Mouse (Mus musculus): Measurements from ENCODE around the gene Crtc2. TPM values are rescaled to one million over a fixed set of nuclear protein-coding genes. Genes with fewer than 3 reads are reported as not detected.

Gene Crtc2
- 17.3 and 17.5 TPM in 2 replicates for polyA plus RNA-seq (2014; fragmentation: Nextera tagmentation; extraction: Ambion mirVana)

DNA sequence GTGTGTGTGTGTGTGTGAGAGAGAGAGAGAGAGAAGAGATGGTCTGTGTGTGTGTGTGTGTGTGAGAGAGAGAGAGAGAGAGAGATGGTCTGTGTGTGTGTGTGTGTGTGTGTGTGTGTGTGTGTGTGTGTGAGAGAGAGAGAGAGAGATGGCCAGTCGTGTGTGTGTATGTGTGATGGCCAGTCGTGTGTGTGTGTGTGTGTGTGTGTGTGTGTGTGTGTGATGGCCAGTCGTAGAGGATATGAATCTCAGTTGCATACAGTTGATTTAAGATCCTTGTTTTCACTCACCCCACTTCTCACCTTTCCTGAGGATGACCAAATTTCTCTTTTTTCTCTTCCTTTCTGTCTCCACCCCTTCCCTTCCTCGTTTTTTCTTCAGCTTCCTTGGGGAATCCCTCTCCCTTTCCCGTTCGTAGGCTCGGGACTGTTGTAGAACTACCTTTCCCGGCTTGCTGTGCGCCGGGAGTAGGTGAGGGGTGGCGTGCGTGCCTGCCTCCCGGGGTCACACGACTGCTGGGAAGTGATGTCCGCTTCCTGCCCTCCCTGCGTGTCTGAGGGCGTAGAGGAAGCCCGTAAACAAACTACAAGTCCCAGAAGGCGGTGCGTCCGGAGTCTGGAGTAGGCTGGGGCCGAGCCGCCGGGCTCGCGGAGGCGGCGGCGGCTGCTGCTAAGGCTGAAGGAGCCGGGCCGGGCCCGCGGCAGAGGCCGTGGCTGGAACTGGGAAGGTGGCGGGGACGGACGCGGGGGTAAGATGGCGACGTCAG is at the start of gene Crtc2:
Gene Crtc2 (plus strand): TSS at position 511 of the 766 bp plus-strand sequence.
- Histone ChIP-seq H3K27me3 (replicated peaks; ENCODE audit: control insufficient read depth, insufficient read depth, low read length) (no peaks in the 10 kb centered on the region), H3K9me3 (ENCODE audit: control insufficient read depth, low read length) (no peaks in the 10 kb centered on the region), H3K36me3 (ENCODE audit: control insufficient read depth, insufficient read depth, low read length) (peaks cover 36% of the 10 kb centered on the region), H3K4me3 (ENCODE audit: low read depth, low read length) (peak within 1 kb of the TSS; percentile 93), H3K27ac (ENCODE audit: low read depth) (peak within 1 kb of the TSS; percentile 84), H3K4me1 (replicated peaks; ENCODE audit: control insufficient read depth, insufficient read depth, low read length) (peaks cover 11% of the 10 kb centered on the region), H3K4me2 (ENCODE audit: low read length) (peak within 1 kb of the TSS; percentile 91), H3K9ac (ENCODE audit: low read length) (peak within 1 kb of the TSS; percentile 88)
- peak; percentile 95 for ATAC-seq (replicated peaks; ENCODE audit: low FRiP score, low TSS enrichment, low read depth)
- peak; percentile 93 for DNase-seq (ENCODE audit: low spot score)
- WGBS: 1% methylated on average over 40 of the region's 40 CpGs

DNA sequence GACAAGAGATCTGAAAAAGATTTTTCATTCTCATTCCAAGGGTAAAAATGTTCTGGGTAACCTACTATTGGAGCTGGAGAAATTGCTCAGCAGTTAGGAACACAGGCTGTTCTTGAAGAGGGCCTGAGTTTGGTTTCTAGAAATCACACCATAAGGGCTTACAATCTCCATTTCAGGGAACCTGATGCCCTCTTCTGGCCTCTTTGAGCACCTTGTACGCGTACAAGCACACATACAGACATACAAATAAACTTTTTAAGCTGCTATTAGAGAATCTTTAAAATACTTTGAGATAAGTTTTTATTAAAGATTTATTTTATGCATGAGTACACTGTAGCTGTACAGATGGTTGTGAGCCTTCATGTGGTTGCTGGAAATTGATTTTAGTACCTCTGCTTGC is 49.4 kb upstream of the Crtc2 start:
- no peaks in the 10 kb centered on the region for H3K4me1 ChIP-seq (replicated peaks; ENCODE audit: control insufficient read depth, insufficient read depth, low read length)
- no peak overlapping the region for H3K9ac ChIP-seq (ENCODE audit: low read length)
- no peak overlapping the region for H3K4me2 ChIP-seq (ENCODE audit: low read length)
- 92% methylated on average over 2 of the region's 2 CpGs for WGBS
- no peaks in the 10 kb centered on the region for H3K27me3 ChIP-seq (replicated peaks; ENCODE audit: control insufficient read depth, insufficient read depth, low read length)
- H3K4me3 ChIP-seq (ENCODE audit: low read depth, low read length): no peak overlapping the region
- no peak for DNase-seq (ENCODE audit: low spot score)
- H3K36me3 ChIP-seq (ENCODE audit: control insufficient read depth, insufficient read depth, low read length): peaks cover 24% of the 10 kb centered on the region
- no peaks in the 10 kb centered on the region for H3K9me3 ChIP-seq (ENCODE audit: control insufficient read depth, low read length)
- no peak for ATAC-seq (replicated peaks; ENCODE audit: low FRiP score, low TSS enrichment, low read depth)
- no peak overlapping the region for H3K27ac ChIP-seq (ENCODE audit: low read depth)

DNA sequence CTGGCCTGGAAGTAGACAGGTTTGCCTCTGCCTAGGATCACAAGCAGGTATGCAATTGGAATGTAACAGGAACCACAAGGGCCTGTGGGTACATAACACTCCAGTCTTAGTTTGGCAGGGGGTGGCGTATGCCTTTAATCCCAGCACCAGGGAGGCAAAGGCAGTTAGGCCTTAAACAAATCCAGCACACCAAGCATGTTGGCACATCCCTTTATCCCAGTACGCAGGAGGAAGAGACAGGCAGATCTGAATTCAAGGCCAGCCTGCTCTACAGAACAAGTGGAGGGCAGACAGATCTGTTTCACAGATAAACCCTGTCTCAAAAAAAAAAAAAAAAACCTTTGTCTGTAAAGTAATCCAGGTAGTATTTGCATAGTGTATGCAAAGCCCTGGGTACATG is 45.3 kb upstream of the Crtc2 start:
- H3K4me1 ChIP-seq (replicated peaks; ENCODE audit: control insufficient read depth, insufficient read depth, low read length): peaks cover 15% of the 10 kb centered on the region
- H3K27ac ChIP-seq (ENCODE audit: low read depth): no peak overlapping the region
- no peak overlapping the region for H3K4me2 ChIP-seq (ENCODE audit: low read length)
- 89% methylated on average over 2 of the region's 2 CpGs for WGBS
- H3K9ac ChIP-seq (ENCODE audit: low read length): no peak overlapping the region
- ATAC-seq (replicated peaks; ENCODE audit: low FRiP score, low TSS enrichment, low read depth): no peak
- no peaks in the 10 kb centered on the region for H3K9me3 ChIP-seq (ENCODE audit: control insufficient read depth, low read length)
- H3K4me3 ChIP-seq (ENCODE audit: low read depth, low read length): no peak overlapping the region
- no peak for DNase-seq (ENCODE audit: low spot score)
- H3K36me3 ChIP-seq (ENCODE audit: control insufficient read depth, insufficient read depth, low read length): peaks cover 53% of the 10 kb centered on the region
- no peaks in the 10 kb centered on the region for H3K27me3 ChIP-seq (replicated peaks; ENCODE audit: control insufficient read depth, insufficient read depth, low read length)

DNA sequence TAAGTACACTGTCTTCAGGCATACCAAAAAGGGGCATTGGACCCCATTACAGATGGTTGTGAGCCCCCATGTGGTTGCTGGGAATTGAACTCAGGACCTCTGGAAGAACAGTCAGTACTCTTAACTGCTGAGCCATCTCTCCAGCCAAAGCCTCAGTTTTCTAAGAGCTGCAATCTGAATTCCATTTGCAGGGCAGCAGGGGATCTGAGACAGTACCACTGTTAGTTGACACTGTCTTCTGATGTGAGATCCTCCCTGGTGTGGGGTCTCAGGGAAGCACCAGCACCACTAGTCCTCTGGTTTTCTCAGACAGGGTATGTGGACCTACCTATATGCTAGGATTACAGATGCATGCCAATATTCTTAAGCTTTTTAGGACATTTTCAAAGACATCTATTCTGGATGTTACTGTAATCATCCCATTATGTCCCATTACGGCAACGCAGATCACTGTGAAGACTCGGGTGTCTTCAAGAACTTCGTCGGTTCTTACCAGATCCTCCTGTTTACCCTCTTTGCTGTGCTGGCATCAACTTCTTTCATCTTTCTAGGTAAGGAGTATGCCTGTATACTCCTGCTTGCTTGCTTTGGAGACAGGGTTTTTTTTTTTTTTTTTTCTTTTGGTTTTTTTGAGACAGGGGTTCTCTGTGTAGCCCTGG is 43.9 kb upstream of the Crtc2 start:
- Histone ChIP-seq H3K36me3 (ENCODE audit: control insufficient read depth, insufficient read depth, low read length) (peaks cover 53% of the 10 kb centered on the region), H3K9me3 (ENCODE audit: control insufficient read depth, low read length) (no peaks in the 10 kb centered on the region), H3K27ac (ENCODE audit: low read depth) (no peak overlapping the region), H3K4me3 (ENCODE audit: low read depth, low read length) (no peak overlapping the region), H3K9ac (ENCODE audit: low read length) (no peak overlapping the region), H3K4me1 (replicated peaks; ENCODE audit: control insufficient read depth, insufficient read depth, low read length) (peaks cover 21% of the 10 kb centered on the region), H3K4me2 (ENCODE audit: low read length) (no peak overlapping the region), H3K27me3 (replicated peaks; ENCODE audit: control insufficient read depth, insufficient read depth, low read length) (no peaks in the 10 kb centered on the region)
- ATAC-seq (replicated peaks; ENCODE audit: low FRiP score, low TSS enrichment, low read depth) (no peak), DNase-seq (ENCODE audit: low spot score) (no peak)
- 84% methylated on average over 5 of the region's 5 CpGs for WGBS

DNA sequence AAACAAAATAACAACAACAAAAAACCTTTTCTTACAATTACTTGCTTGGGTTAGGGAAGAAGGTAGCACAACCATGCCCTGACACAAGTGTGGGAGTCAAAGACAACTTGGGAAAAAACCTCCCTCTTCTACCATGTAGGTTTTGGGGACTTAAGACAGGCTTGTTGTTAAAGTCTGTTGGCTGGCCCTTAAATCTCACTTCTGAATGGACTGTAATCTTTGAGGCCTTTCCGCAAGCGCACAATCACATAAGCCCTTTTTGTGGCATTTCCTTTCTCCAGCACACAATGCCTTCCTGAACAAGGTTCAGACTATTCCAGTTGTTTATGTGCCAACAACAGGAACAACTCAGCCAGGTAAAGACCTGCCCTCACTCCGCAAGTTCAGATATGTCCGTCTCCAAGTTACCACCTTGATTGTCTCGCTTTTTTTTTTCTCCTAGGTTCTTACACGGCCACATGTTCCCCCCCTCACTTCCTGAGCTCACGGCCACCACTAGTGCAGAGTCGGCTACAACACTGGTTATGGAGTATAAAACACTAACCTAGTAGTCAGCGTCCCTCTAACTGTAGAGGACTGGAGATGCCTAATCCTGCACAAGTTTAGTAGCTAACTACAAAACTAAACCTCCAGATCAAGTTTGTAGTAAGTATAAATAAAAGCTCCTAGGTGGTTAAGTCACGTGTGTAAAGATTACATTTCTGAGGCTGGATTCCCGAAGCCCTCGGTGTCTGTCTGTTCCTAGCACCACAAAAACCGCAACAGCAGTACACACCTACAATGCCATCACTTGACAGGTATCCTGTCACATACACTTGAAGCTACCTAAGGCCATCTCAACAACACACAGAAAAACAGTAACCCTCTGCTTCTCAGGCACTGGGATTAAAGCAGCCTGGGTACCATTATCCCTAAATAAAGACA is 42.2 kb upstream of the Crtc2 start:
- Histone ChIP-seq H3K36me3 (ENCODE audit: control insufficient read depth, insufficient read depth, low read length) (peaks cover 53% of the 10 kb centered on the region), H3K9me3 (ENCODE audit: control insufficient read depth, low read length) (no peaks in the 10 kb centered on the region), H3K4me1 (replicated peaks; ENCODE audit: control insufficient read depth, insufficient read depth, low read length) (peaks cover 21% of the 10 kb centered on the region), H3K9ac (ENCODE audit: low read length) (peak overlapping the region; percentile 96), H3K27ac (ENCODE audit: low read depth) (no peak overlapping the region), H3K4me2 (ENCODE audit: low read length) (peak overlapping the region; percentile 97), H3K4me3 (ENCODE audit: low read depth, low read length) (peak overlapping the region; percentile 98), H3K27me3 (replicated peaks; ENCODE audit: control insufficient read depth, insufficient read depth, low read length) (no peaks in the 10 kb centered on the region)
- 82% methylated on average over 13 of the region's 13 CpGs for WGBS
- DNase-seq (ENCODE audit: low spot score): no peak
- no peak for ATAC-seq (replicated peaks; ENCODE audit: low FRiP score, low TSS enrichment, low read depth)

DNA sequence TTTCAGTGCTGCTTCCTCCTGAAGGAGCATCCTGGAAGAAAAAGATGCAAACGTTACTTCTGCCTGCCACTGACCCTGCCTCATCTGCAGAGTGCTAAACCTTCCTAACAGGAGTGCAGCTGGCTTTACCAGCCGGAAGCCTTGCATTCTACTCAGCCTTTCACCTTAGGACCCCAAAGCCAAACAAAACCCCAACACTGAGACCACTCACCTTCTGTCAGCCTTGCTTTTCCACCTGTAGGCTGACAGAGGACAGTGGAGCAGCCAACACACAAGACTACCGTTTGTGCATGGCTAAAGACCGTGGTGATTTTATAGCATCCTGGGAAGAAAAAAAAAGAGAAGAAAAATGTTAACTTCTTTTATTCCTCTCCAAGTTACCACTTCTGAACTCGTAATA is 41.2 kb upstream of the Crtc2 start:
- H3K4me3 ChIP-seq (ENCODE audit: low read depth, low read length): peak overlapping the region; percentile 98
- peaks cover 48% of the 10 kb centered on the region for H3K36me3 ChIP-seq (ENCODE audit: control insufficient read depth, insufficient read depth, low read length)
- WGBS: 8% methylated on average over 5 of the region's 5 CpGs
- peaks cover 21% of the 10 kb centered on the region for H3K4me1 ChIP-seq (replicated peaks; ENCODE audit: control insufficient read depth, insufficient read depth, low read length)
- peak overlapping the region; percentile 96 for H3K9ac ChIP-seq (ENCODE audit: low read length)
- peak overlapping the region; percentile 90; the same call in 1 of the 2 replicates for H3K27ac ChIP-seq (ENCODE audit: low read depth)
- H3K9me3 ChIP-seq (ENCODE audit: control insufficient read depth, low read length): no peaks in the 10 kb centered on the region
- peak overlapping the region; percentile 97 for H3K4me2 ChIP-seq (ENCODE audit: low read length)
- H3K27me3 ChIP-seq (replicated peaks; ENCODE audit: control insufficient read depth, insufficient read depth, low read length): no peaks in the 10 kb centered on the region
- no peak for DNase-seq (ENCODE audit: low spot score)
- no peak for ATAC-seq (replicated peaks; ENCODE audit: low FRiP score, low TSS enrichment, low read depth)

DNA sequence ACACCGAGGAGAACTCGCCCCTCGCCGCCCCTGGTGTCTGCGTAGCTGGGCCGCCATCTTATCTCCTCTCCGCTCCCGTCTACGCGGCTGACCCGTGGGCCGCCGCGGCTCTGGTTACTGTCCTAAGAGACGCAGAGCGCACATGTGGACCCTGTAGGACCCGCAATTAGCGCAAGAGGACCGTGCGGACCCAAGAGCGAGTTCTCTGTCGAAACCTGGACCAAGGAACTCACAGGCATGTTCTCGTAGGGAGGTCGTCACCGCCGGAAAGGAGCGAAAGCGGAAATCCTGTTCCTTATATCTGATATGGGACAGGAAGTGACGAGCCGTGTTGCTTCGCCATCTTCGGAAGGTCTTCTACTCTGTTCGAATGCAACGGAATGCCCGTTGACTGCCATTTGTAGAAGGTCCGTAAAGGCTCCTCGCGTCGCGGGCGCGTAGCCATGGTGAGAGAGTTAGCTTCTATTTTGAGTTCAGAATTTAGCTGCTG is 40.5 kb upstream of the Crtc2 start, which contains the start of the genes Rps27 and Rab13:
Gene Rps27 (minus strand): TSS at position 275 of the 490 bp plus-strand sequence.
Gene Rab13 (plus strand): TSS at position 319 of the 490 bp plus-strand sequence.
- no peaks in the 10 kb centered on the region for H3K27me3 ChIP-seq (replicated peaks; ENCODE audit: control insufficient read depth, insufficient read depth, low read length)
- DNase-seq (ENCODE audit: low spot score): peak; percentile 98
- under 1% methylated on average over 42 of the region's 42 CpGs for WGBS
- peaks cover 41% of the 10 kb centered on the region for H3K36me3 ChIP-seq (ENCODE audit: control insufficient read depth, insufficient read depth, low read length)
- H3K4me2 ChIP-seq (ENCODE audit: low read length): peak within 1 kb of the TSS; percentile 97
- ATAC-seq (replicated peaks; ENCODE audit: low FRiP score, low TSS enrichment, low read depth): peak; percentile 93
- H3K4me1 ChIP-seq (replicated peaks; ENCODE audit: control insufficient read depth, insufficient read depth, low read length): peaks cover 21% of the 10 kb centered on the region
- H3K27ac ChIP-seq (ENCODE audit: low read depth): peak within 1 kb of the TSS; percentile 90
- H3K4me3 ChIP-seq (ENCODE audit: low read depth, low read length): peak within 1 kb of the TSS; percentile 98
- H3K9me3 ChIP-seq (ENCODE audit: control insufficient read depth, low read length): no peaks in the 10 kb centered on the region
- H3K9ac ChIP-seq (ENCODE audit: low read length): peak within 1 kb of the TSS; percentile 96
